9 mouse cellular contexts compared by ENCODE assay signal in genomic region chr7:65469666-65470065, GRCm38 (mm10). TPM values are rescaled to one million over a fixed set of nuclear protein-coding genes. Genes with fewer than 3 reads are reported as not detected.
DNase-seq lines count a peak whose midpoint lies in the region; ATAC-seq and TF ChIP-seq lines count a peak whose summit lies in the region.
"Had no signal": no experiment of that assay in that cellular context is flagged by ENCODE, and none has a peak within 500 bp of the region (broad histone marks: within the 10 kb centered on the region; RNA-seq: fewer than 3 reads in every experiment).

No protein-coding gene starts in this region.

- no peak for TF ChIP-seq CTCF in gastrocnemius, adult 2 months (IDR thresholded peaks at IDR 0.05)
- TF ChIP-seq CTCF in lung, postnatal 0 days (IDR thresholded peaks at IDR 0.05) = peak; percentile 22; the same call in 1 of the 2 replicates
- no peak for TF ChIP-seq CTCF in forebrain, postnatal 0 days (IDR thresholded peaks at IDR 0.05; ENCODE audit: low read depth)

- H3K9ac ChIP-seq in intestine, embryonic 15.5 days = no peak overlapping the region
- no peak overlapping the region for H3K9ac ChIP-seq in lung, postnatal 0 days (replicated peaks; ENCODE audit: low read depth)
- H3K9ac ChIP-seq in forebrain, postnatal 0 days = no peak overlapping the region

- H3K4me3 ChIP-seq in gastrocnemius, adult 2 months = no peak overlapping the region
- H3K4me3 ChIP-seq in intestine, embryonic 15.5 days (replicated peaks) = no peak overlapping the region
- no peak overlapping the region for H3K4me3 ChIP-seq in lung, postnatal 0 days (ENCODE audit: low read depth, low read length)
- no peak overlapping the region for H3K4me3 ChIP-seq in forebrain, postnatal 0 days (ENCODE audit: low read depth, low read length)
- H3K4me3 ChIP-seq: megakaryocyte, embryonic 14.5 days had no signal

- intact Hi-C loops in gastrocnemius, adult 2 months (cut with DNase I) = no loop called here

- H3K27ac ChIP-seq in gastrocnemius, adult 2 months = peak overlapping the region; percentile 63
- H3K27ac ChIP-seq in intestine, embryonic 15.5 days = peak overlapping the region; percentile 46
- peak overlapping the region; percentile 89 for H3K27ac ChIP-seq in lung, postnatal 0 days (ENCODE audit: low read length)
- H3K27ac ChIP-seq in forebrain, postnatal 0 days (ENCODE audit: low read depth, low read length) = no peak overlapping the region

- peak; percentile 99 for TF ChIP-seq EP300 in lung, postnatal 0 days (IDR thresholded peaks at IDR 0.05)

- no peaks in the 10 kb centered on the region for H3K36me3 ChIP-seq in intestine, embryonic 15.5 days
- no peaks in the 10 kb centered on the region for H3K36me3 ChIP-seq in lung, postnatal 0 days (ENCODE audit: insufficient read depth, low read length)
- H3K36me3 ChIP-seq in forebrain, postnatal 0 days (ENCODE audit: insufficient read depth) = no peaks in the 10 kb centered on the region

- peaks cover 19% of the 10 kb centered on the region for H3K4me1 ChIP-seq in intestine, embryonic 15.5 days (replicated peaks)
- peaks cover 5% of the 10 kb centered on the region; the same call in 1 of the 2 replicates for H3K4me1 ChIP-seq in lung, postnatal 0 days (ENCODE audit: insufficient read depth, low read depth, low read length)
- H3K4me1 ChIP-seq in forebrain, postnatal 0 days (ENCODE audit: insufficient read depth) = no peaks in the 10 kb centered on the region

- DNase-seq in gastrocnemius, adult 2 months = no peak
- DNase-seq in gastrocnemius, postnatal 4 days (ENCODE audit: low spot score in 2 of 2) = no peak
- peak; percentile 19 for DNase-seq in ZHBTc4 (ENCODE audit: low read depth, low spot score)
- peak; percentile 95 for DNase-seq in lung, postnatal 0 days (ENCODE audit: low spot score)
- DNase-seq in gastrocnemius, postnatal 10 days = no peak
- DNase-seq in layer of hippocampus, adult 18-20 months (ENCODE audit: low spot score in 2 of 2) = no peak
- no peak for DNase-seq in forebrain, postnatal 0 days

- ATAC-seq in intestine, embryonic 15.5 days = peak; percentile 86
- ATAC-seq in lung, postnatal 0 days = peak; percentile 96
- no peak for ATAC-seq in forebrain, postnatal 0 days

- no peaks in the 10 kb centered on the region for H3K9me3 ChIP-seq in intestine, embryonic 15.5 days
- no peaks in the 10 kb centered on the region for H3K9me3 ChIP-seq in lung, postnatal 0 days (ENCODE audit: low read length)
- H3K9me3 ChIP-seq in forebrain, postnatal 0 days (ENCODE audit: low read length) = no peaks in the 10 kb centered on the region
- H3K9me3 ChIP-seq: megakaryocyte, embryonic 14.5 days had no signal

- H3K27me3 ChIP-seq in intestine, embryonic 15.5 days (replicated peaks) = no peaks in the 10 kb centered on the region
- H3K27me3 ChIP-seq in lung, postnatal 0 days (replicated peaks; ENCODE audit: insufficient read depth, low read length) = no peaks in the 10 kb centered on the region
- no peaks in the 10 kb centered on the region for H3K27me3 ChIP-seq in forebrain, postnatal 0 days (ENCODE audit: insufficient read depth, low read length)

- WGBS in intestine, embryonic 15.5 days = 5% methylated on average over 6 of the region's 6 CpGs
- WGBS in lung, postnatal 0 days = 8% methylated on average over 6 of the region's 6 CpGs
- 37% methylated on average over 6 of the region's 6 CpGs for WGBS in forebrain, postnatal 0 days

- H3K4me2 ChIP-seq in intestine, embryonic 15.5 days (replicated peaks) = 0 out of 2 replicates have a peak overlapping the region, but pooled peaks have one; percentile 12
- 0 out of 2 replicates have a peak overlapping the region, but pooled peaks have one; percentile 11 for H3K4me2 ChIP-seq in lung, postnatal 0 days (replicated peaks; ENCODE audit: low read depth, low read length)
- H3K4me2 ChIP-seq in forebrain, postnatal 0 days (ENCODE audit: low read depth) = no peak overlapping the region

RNA-seq across cellular contexts. Expression of gene Tjp1, which starts 57.9 kb away (rescaled TPM):
- total RNA-seq in gastrocnemius, adult 2 months (2021) = 10 to 100 TPM; 21.1 to 23.8 TPM
- 10 to 100 TPM; 71.2 to 73.6 TPM for total RNA-seq in gastrocnemius, postnatal 4 days (2021)
- polyA plus RNA-seq in intestine, embryonic 15.5 days (2015; fragmentation: Nextera tagmentation; extraction: Ambion mirVana) = 26.4 TPM in 2 replicates
- polyA plus RNA-seq in lung, postnatal 0 days (2015; fragmentation: Nextera tagmentation; extraction: Ambion mirVana) = 42.0 and 52.6 TPM in 2 replicates
- total RNA-seq in gastrocnemius, postnatal 10 days (2021) = 10 to 100 TPM; 48.3 to 56.3 TPM
- 100 to 1,000 TPM; 128 to 151 TPM for total RNA-seq in layer of hippocampus, adult 18-20 months (2021)
- 41.2 and 64.4 TPM in 2 replicates for total RNA-seq in forebrain, postnatal 0 days (2014; rRNA removed)
- polyA plus RNA-seq in forebrain, postnatal 0 days (2015; fragmentation: Nextera tagmentation; extraction: Ambion mirVana) = 11.6 and 15.8 TPM in 2 replicates

Comparison
In these comparisons a context has a peak if more than half of its experiments do, and no peak if none do; other contexts are left out.
1. DNase-seq: peak in ZHBTc4 (single experiment) and lung, postnatal 0 days (single experiment); none in gastrocnemius, adult 2 months (single experiment), gastrocnemius, postnatal 4 days (0 of 2), gastrocnemius, postnatal 10 days (single experiment), layer of hippocampus, adult 18-20 months (0 of 2) and forebrain, postnatal 0 days (single experiment).